Mouse (Mus musculus) left cerebral cortex, adult 11 months (tissue): ENCODE results near the gene Gpr12.
"Not testable (repeated sequence)": the region's sequence is repeated elsewhere in the genome, so short reads cannot be mapped to it uniquely, and the experiment has no call there.

Source experiments
- DNase-seq: peaks from one replicate; pipeline ENCODE4 v3.0.0; 2022; ENCODE audit warnings: low spot score

Gpr12 gene

DNA sequence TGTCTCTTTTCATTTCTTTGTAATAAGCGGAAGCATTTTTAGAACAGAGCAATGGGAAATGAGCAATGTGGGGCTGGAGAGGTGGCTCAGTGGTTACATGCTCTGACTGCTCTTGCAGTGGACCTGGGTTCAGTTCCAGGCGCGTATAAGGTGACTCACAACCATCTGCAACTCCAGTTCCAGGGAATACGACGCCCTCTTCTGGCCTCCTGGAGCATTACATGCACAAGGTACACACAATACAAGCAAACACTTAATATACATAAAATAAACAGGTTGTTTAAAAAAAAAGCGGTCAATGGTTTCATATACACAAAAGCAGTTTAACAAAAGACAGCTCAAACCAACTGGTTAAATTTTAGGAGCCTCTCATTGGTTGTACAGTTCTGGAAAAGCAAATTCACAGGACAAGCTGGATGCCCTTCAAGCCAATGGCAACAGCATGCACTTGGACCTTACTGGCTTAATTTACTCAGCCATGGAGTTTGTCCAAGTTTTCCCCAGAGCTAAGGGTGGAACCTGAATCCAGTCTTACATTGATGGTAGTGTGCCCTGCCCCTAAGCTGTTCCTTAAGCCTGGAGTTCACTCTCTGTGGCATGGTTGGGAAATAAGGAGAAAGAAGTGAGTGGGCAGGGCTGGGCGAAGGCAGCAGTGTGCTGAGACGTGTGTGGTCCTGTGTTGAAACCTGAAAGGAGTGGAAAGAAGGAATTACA is 1.5 kb upstream of the Gpr12 start:
- no peak for DNase-seq

GRCm38 (mm10) chr5:146585307-146585651 is 240 bp upstream of the Gpr12 start:
- DNase-seq, result no peak

DNA sequence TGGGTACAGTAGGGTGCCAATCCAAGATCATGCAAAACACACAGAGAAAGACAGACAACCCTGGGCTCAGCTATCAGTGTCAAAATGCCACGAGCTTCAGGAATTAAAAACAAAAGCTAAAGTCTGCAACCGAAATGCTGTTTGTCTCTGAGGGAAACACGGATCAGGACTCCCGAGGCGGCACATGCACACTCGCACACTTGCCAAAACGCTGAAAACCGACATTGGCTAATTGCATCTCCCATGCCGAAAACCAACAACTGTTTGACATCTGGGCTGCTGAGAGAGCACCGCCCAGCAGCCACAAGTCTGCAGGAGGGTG is 922 bp downstream of the Gpr12 start:
- no peak for DNase-seq

DNA sequence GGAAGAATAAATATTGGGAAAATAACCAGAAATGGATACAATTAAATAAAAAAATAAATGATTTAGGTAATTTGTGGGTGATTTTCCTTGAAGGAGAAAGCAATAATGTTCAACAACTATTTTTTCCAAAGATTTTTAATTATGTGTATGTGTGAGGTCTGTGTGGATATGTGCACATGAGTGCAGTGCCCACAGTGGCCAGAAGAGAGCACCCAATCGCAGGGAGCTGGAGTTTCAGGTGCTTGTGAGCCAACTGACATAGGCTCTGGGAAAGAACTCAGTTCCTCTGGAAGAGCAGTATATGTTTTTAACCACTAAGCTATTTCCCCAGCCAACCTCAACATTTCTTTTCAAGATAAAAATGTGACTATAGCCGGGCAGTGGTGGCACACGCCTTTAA is 8.4 kb downstream of the Gpr12 start:
- DNase-seq, result no peak

DNA sequence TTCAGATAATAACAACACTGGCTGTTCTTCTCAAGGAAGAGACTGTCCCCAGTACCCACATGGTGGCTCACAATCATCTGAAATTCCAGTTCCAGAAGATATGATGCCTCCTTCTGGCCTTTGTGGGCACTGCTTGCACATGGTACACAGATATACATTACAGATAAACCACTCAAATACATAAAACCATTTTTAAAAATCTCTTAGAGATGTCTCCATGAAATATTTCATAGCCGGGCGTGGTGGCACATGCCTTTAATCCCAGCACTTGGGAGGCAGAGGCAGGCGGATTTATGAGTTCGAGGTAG is 12.3 kb downstream of the Gpr12 start:
- not testable (repeated sequence) for DNase-seq

DNA sequence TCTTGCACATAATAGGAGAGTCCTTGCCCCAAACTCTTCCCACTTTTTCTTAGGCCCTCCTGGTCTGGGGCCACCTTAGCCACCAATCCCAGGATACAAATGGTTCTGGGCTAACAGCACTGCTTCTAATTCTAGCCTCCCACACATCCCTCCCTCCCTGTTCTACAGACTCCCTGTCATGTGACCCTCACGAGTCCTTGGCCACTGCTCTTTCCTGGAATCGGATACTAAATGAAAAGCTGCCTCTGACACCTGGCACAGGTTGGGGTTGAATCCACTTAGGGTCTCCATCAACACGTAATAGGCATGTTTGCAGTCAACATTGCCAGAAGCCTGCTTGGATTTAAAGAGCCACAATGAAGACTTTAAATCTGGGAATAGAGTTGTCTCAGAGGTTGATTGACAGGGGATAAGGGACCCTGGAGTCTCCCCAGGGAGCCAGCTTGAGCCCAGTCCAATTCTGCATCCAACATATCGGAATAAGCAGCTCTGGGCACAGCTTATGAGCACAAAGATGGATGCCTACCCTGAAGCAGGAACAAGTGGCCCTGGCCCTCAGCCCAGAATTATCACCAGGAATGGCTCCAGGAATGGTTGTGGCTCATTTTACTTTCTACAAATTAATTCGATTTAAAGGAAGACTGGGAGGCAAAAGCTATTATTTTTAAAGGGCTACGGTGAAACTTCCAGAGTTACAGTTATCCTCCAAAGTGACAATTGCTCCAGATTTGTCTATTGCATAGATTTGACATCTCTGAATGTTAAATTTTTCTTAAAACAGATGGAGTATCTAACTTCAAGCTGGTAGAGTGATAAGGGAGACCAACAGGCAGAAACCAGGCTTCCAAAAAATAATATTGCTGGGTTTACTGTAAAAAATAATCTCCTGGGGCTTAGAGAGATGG is 13.0 kb downstream of the Gpr12 start:
- not testable (repeated sequence) for DNase-seq

DNA sequence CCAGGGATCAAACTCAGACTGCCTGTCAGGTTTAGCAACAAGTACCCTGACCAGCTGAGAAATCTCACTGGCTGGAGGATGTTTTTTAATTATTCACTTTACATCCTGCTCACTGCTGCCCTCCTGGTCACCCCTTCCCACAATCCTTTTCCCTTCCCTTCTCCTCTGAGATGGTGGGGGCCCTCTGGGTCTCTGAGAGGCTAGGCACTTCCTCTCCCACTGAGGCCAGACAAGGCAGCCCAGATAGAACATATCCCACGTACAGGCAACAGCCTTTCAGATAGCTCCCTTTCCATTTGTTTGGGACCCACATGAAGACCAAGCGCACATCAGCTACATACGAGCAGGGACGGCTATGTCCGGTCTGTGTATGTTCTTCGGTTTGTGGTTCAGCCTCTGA is 14.9 kb downstream of the Gpr12 start:
- DNase-seq, result not testable (repeated sequence)

DNA sequence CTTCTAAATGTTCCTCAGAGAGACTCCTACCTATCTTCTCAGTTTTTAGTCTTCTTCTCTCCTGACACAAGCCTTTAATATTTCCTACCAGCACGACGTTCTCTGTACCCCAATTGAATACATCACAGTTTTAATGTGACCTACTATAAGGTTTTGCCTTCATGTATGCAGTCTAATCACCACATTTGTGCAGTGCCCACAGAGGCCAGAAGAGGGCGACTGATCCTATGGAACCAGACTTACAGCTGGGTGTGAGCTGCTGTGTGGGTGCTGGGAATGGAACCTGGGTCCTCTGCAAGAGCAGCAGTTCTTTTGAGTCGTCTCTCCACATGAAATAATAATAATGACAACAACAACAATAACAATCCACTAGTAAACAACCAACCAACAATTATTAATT is 18.0 kb downstream of the Gpr12 start:
- DNase-seq, result no peak

- no peak for DNase-seq
These were observed 20.8 kb downstream of the Gpr12 start for GRCm38 (mm10) chr5:146564259-146564658.

- not testable (repeated sequence) for DNase-seq
These were observed 29.2 kb downstream of the Gpr12 start, which contains the start of gene Gm3415 for GRCm38 (mm10) chr5:146555836-146556235. TSS of gene Gm3415 (plus strand) at chr5:146556136.

- not testable (repeated sequence) for DNase-seq
These were observed 47.7 kb downstream of the Gpr12 start, which contains the start of gene Gm3409 for GRCm38 (mm10) chr5:146537347-146537746. TSS of gene Gm3409 (plus strand) at chr5:146537647.
